Mouse (Mus musculus) heart, embryonic 13.5 days (tissue): Measurements from ENCODE around the gene Pde7b. TPM values are rescaled to one million over a fixed set of nuclear protein-coding genes. Genes with fewer than 3 reads are reported as not detected.

Experiments used
- polyA plus RNA-seq: library from polyadenylated mRNA; unstranded; fragments of >200 nt; fragmentation: Nextera tagmentation; extraction: Ambion mirVana; gene quantifications from 2 replicates; pipeline ENCODE4 v1.2.1, GENCODE M21; 2015

Gene Pde7b
- polyA plus RNA-seq, 1 experiment from 2014 or later, result 9.1 TPM

Other genes with a start within 250 kb of the Pde7b start
- 3.3 and 3.5 TPM in 2 replicates for gene Ahi1, start 227.5 kb upstream of the Pde7b start, polyA plus RNA-seq